19 mouse cellular contexts compared by ENCODE assay signal in genomic region chr3:142852911-142853310, GRCm38 (mm10).
"Had no signal": no experiment of that assay in that cellular context is flagged by ENCODE, and none has a peak within 500 bp of the region (broad histone marks: within the 10 kb centered on the region; RNA-seq: fewer than 3 reads in every experiment).

No protein-coding gene starts in this region.

- ATAC-seq: hindbrain, embryonic 16.5 days; inflammation-experienced regulatory T-cells, adult 6 months; intestine, embryonic 15.5 days; intestine, postnatal 0 days; liver, embryonic 12.5 days had no signal

- DNase-seq: gastrocnemius, adult 2 months; gastrocnemius, postnatal 10 days; gastrocnemius, postnatal 25 days; heart, adult 18-20 months; heart, postnatal 10 days; heart, postnatal 4 days; kidney, adult 18-20 months; kidney, adult 8-10 months; kidney, postnatal 10 days; kidney, postnatal 25 days; layer of hippocampus, adult 9-11 months had no signal

- H3K27me3 ChIP-seq: heart, embryonic 12.5 days; hindbrain, embryonic 12.5 days; intestine, embryonic 15.5 days; limb, embryonic 12.5 days; liver, embryonic 12.5 days had no signal
